Mouse (Mus musculus): ENCODE data around the gene Gm20431. TPM values are rescaled to one million over a fixed set of nuclear protein-coding genes. Genes with fewer than 3 reads are reported as not detected.

The Gm20431 gene
- polyA plus RNA-seq, 1 experiment from 2014 or later: 2.4 TPM

GRCm38 (mm10) chr2:167597492-167598186, 63.7 kb downstream of the Gm20431 start:
- Histone ChIP-seq H3K9me3 (replicated peaks) (no peaks in the 10 kb centered on the region), H3K36me3 (no peaks in the 10 kb centered on the region), H3K4me3 (peak overlapping the region; percentile 43), H3K27me3 (ENCODE audit: low read depth, poor library complexity, severe bottlenecking) (peaks cover 45% of the 10 kb centered on the region), H3K4me1 (peaks cover 47% of the 10 kb centered on the region), H3K27ac (replicated peaks) (peak overlapping the region; percentile 77)
- peak; percentile 60 for DNase-seq (ENCODE audit: low spot score)
- 31% methylated on average over 40 of the region's 40 CpGs for WGBS

DNA sequence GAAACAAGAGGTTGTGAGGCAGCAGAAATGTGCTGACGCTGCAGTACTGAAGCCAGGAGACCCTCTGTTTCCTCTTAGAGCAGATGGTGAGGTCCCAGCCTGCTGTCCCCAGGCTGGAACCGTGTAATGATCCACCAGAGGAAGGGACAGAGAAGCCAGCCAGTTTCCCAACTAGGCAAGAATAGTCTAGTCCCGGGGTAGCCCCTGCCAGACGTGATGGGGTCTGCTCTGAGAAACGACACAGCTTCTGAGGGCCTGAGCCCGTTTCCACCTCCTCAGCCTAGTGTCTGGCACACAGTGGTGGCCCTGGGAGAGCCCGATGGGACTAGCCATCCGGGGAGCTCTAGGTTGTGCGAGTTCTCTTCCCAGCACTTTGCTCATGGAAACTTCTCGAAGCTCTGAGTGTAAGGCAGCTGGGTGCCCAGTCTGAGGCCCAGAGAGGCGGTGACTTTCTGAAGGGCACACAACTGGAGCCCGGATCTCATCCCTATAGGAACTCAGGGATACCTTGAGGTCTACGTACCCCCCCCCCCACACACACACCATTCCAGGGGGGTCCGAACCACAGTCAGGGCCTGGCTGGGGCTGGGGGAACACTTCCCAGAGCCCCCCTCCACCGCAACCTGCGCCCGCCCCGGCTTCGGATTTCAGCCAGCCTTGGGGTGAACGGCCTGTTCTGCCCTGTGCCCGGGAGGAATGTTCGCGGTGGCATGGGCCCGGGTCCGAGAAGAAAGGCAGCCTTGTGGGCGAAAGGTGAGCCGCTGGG, 64.4 kb downstream of the Gm20431 start:
- DNase-seq (ENCODE audit: low spot score): peak; percentile 27
- peaks cover 47% of the 10 kb centered on the region for H3K4me1 ChIP-seq

DNA sequence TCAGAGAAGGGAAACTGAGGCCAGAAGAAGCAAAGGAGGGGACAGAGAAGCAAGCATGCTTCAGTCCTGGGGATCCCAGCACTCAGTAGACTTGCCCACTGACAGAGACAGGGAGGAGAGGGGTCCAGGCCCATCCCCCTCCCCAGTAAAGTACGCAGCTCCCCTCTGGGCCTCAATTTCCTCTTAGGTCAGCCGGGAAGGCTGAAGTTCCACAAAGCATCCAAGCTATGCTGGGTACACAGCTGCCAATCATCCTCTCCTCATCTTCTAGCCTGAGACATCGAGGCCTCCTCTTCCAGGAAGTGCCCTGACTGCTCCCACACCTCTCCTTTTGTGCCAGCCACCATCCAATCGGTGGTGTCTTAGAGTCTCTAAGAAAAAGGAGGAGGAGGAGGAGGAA, 65.0 kb downstream of the Gm20431 start:
- no peak for DNase-seq (ENCODE audit: low spot score)
- no peak overlapping the region for H3K4me3 ChIP-seq
- no peaks in the 10 kb centered on the region for H3K36me3 ChIP-seq
- WGBS: 41% methylated on average over 4 of the region's 4 CpGs
- H3K27me3 ChIP-seq (ENCODE audit: low read depth, poor library complexity, severe bottlenecking): peaks cover 45% of the 10 kb centered on the region
- H3K4me1 ChIP-seq: peaks cover 47% of the 10 kb centered on the region
- H3K9me3 ChIP-seq (replicated peaks): no peaks in the 10 kb centered on the region
- peak overlapping the region; percentile 61 for H3K27ac ChIP-seq (replicated peaks)

More for the DNA sequence above, 64.4 kb downstream of the Gm20431 start:
- Histone ChIP-seq H3K9me3 (replicated peaks) (no peaks in the 10 kb centered on the region), H3K27me3 (ENCODE audit: low read depth, poor library complexity, severe bottlenecking) (peaks cover 45% of the 10 kb centered on the region), H3K36me3 (no peaks in the 10 kb centered on the region), H3K4me3 (peak overlapping the region; percentile 43), H3K27ac (replicated peaks) (peak overlapping the region; percentile 77)
- 47% methylated on average over 27 of the region's 27 CpGs for WGBS

- Histone ChIP-seq H3K4me1 (peaks cover 47% of the 10 kb centered on the region), H3K4me3 (no peak overlapping the region), H3K27ac (replicated peaks) (peak overlapping the region; percentile 61), H3K9me3 (replicated peaks) (no peaks in the 10 kb centered on the region), H3K27me3 (ENCODE audit: low read depth, poor library complexity, severe bottlenecking) (peaks cover 45% of the 10 kb centered on the region), H3K36me3 (no peaks in the 10 kb centered on the region)
- 38% methylated on average over 14 of the region's 14 CpGs for WGBS
- peak; percentile 55 for DNase-seq (ENCODE audit: low spot score)
Measured at GRCm38 (mm10) chr2:167595761-167596171, 65.5 kb downstream of the Gm20431 start.

- Histone ChIP-seq H3K36me3 (no peaks in the 10 kb centered on the region), H3K27ac (replicated peaks) (peak overlapping the region; percentile 67; the same call in 1 of the 2 replicates), H3K4me1 (peaks cover 42% of the 10 kb centered on the region), H3K4me3 (no peak overlapping the region), H3K27me3 (ENCODE audit: low read depth, poor library complexity, severe bottlenecking) (peaks cover 45% of the 10 kb centered on the region), H3K9me3 (replicated peaks) (no peaks in the 10 kb centered on the region)
- WGBS: 45% methylated on average over 10 of the region's 10 CpGs
- peak; percentile 34 for DNase-seq (ENCODE audit: low spot score)
Measured at GRCm38 (mm10) chr2:167594444-167594934, 66.8 kb downstream of the Gm20431 start.

- Histone ChIP-seq H3K27me3 (ENCODE audit: low read depth, poor library complexity, severe bottlenecking) (peaks cover 42% of the 10 kb centered on the region), H3K27ac (replicated peaks) (no peak overlapping the region; the same call in 1 of the 2 replicates), H3K9me3 (replicated peaks) (no peaks in the 10 kb centered on the region), H3K4me1 (peaks cover 50% of the 10 kb centered on the region), H3K4me3 (no peak overlapping the region), H3K36me3 (no peaks in the 10 kb centered on the region)
- 86% methylated on average over 4 of the region's 4 CpGs for WGBS
- no peak for DNase-seq (ENCODE audit: low spot score)
Measured at GRCm38 (mm10) chr2:167593551-167594250, 67.6 kb downstream of the Gm20431 start.

GRCm38 (mm10) chr2:167588774-167589577, 72.3 kb downstream of the Gm20431 start:
- Histone ChIP-seq H3K27ac (replicated peaks) (peak overlapping the region; percentile 55), H3K4me3 (peak overlapping the region; percentile 40), H3K36me3 (no peaks in the 10 kb centered on the region), H3K9me3 (replicated peaks) (no peaks in the 10 kb centered on the region), H3K27me3 (ENCODE audit: low read depth, poor library complexity, severe bottlenecking) (peaks cover 4% of the 10 kb centered on the region; the same call in 1 of the 2 replicates), H3K4me1 (peaks cover 40% of the 10 kb centered on the region)
- WGBS: 12% methylated on average over 21 of the region's 21 CpGs
- peak; percentile 40 for DNase-seq (ENCODE audit: low spot score)

GRCm38 (mm10) chr2:167586976-167587375, 74.3 kb downstream of the Gm20431 start:
- Histone ChIP-seq H3K4me3 (no peak overlapping the region), H3K4me1 (peaks cover 55% of the 10 kb centered on the region), H3K9me3 (replicated peaks) (no peaks in the 10 kb centered on the region), H3K27me3 (ENCODE audit: low read depth, poor library complexity, severe bottlenecking) (peaks cover 4% of the 10 kb centered on the region; the same call in 1 of the 2 replicates), H3K27ac (replicated peaks) (peak overlapping the region; percentile 53), H3K36me3 (no peaks in the 10 kb centered on the region)
- DNase-seq (ENCODE audit: low spot score): no peak
- 28% methylated on average over 9 of the region's 9 CpGs for WGBS

- WGBS: 13% methylated on average over 8 of the region's 8 CpGs
- DNase-seq (ENCODE audit: low spot score): peak; percentile 39
- no peaks in the 10 kb centered on the region for H3K9me3 ChIP-seq (replicated peaks)
- H3K27ac ChIP-seq (replicated peaks): peak overlapping the region; percentile 70
- H3K36me3 ChIP-seq: no peaks in the 10 kb centered on the region
- peaks cover 4% of the 10 kb centered on the region; the same call in 1 of the 2 replicates for H3K27me3 ChIP-seq (ENCODE audit: low read depth, poor library complexity, severe bottlenecking)
- no peak overlapping the region for H3K4me3 ChIP-seq
- peaks cover 55% of the 10 kb centered on the region for H3K4me1 ChIP-seq
Measured at GRCm38 (mm10) chr2:167586041-167586440, 75.3 kb downstream of the Gm20431 start.

- no peaks in the 10 kb centered on the region for H3K36me3 ChIP-seq
- no peak overlapping the region for H3K4me3 ChIP-seq
- WGBS: 85% methylated on average over 2 of the region's 2 CpGs
- peaks cover 4% of the 10 kb centered on the region; the same call in 1 of the 2 replicates for H3K27me3 ChIP-seq (ENCODE audit: low read depth, poor library complexity, severe bottlenecking)
- no peaks in the 10 kb centered on the region for H3K9me3 ChIP-seq (replicated peaks)
- H3K27ac ChIP-seq (replicated peaks): peak overlapping the region; percentile 70; the same call in 1 of the 2 replicates
- H3K4me1 ChIP-seq: peaks cover 55% of the 10 kb centered on the region
- DNase-seq (ENCODE audit: low spot score): no peak
Measured at GRCm38 (mm10) chr2:167585273-167585672, 76.0 kb downstream of the Gm20431 start.

DNA sequence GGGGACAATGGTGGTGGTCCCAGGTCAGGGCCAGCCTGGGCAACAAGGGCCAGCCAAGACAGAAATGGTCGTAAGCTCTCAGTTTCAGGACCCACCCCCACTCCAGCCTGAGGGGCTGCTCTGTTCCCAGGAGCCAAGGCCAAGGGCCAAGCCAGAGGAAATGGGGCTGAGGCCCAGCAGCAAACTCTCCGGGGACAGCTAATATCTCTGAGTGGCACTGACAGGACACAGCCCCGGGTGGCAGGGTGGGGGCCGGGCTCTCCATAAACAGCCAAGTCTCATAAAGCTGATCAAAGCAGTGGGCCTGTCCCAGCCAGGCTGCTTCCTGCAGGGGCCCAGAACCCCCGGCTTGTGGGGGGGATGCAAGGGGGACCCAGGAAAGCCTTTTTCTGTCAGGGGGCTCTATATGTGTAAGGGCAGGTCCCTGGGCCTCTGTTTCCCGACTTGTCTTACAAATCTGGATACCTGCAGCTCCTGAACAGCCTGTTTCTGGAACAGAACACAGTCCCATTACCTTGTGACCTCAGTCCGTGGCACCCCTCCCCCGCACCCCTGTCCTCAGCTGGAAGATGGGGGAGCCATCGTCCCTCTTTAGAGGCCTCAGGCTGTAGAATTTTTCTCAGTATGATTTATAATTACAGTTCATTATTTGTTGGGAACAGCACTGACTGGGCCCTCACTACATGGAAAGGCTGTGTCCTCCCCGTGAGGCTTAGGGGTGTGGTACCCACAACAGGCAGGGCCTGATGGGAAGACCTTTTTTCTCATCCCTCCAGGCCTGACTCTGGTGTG, 77.9 kb downstream of the Gm20431 start:
- H3K4me3 ChIP-seq: no peak overlapping the region
- H3K27ac ChIP-seq (replicated peaks): peak overlapping the region; percentile 61
- 56% methylated on average over 10 of the region's 10 CpGs for WGBS
- no peaks in the 10 kb centered on the region for H3K36me3 ChIP-seq
- DNase-seq (ENCODE audit: low spot score): no peak
- H3K27me3 ChIP-seq (ENCODE audit: low read depth, poor library complexity, severe bottlenecking): no peaks in the 10 kb centered on the region
- no peaks in the 10 kb centered on the region for H3K9me3 ChIP-seq (replicated peaks)
- H3K4me1 ChIP-seq: peaks cover 51% of the 10 kb centered on the region
